Mouse (Mus musculus) neural tube, postnatal 0 days (tissue): Measurements from ENCODE around the gene Ttc32. TPM values are rescaled to one million over a fixed set of nuclear protein-coding genes. Genes with fewer than 3 reads are reported as not detected.

Source experiments
- polyA plus RNA-seq: library from polyadenylated mRNA; unstranded; fragments of >200 nt; fragmentation: Nextera tagmentation; extraction: Ambion mirVana; gene quantifications from 2 replicates; pipeline ENCODE4 v1.2.1, GENCODE M21; 2015

The Ttc32 gene
- 8.6 and 8.7 TPM in 2 replicates for polyA plus RNA-seq

GRCm38 (mm10) chr12:9029888-9030723, at the start of gene Ttc32:
TSS of gene Ttc32 (plus strand) at chr12:9029997.

Other genes with a start within 250 kb of the Ttc32 start
- gene Laptm4a, start 108.3 kb upstream of the Ttc32 start, polyA plus RNA-seq: 255 and 293 TPM in 2 replicates
- gene Matn3, start 82.1 kb upstream of the Ttc32 start, polyA plus RNA-seq: 0.27 and 0.43 TPM in 2 replicates
- 16.4 and 18.2 TPM in 2 replicates for gene Wdr35, start 56.1 kb upstream of the Ttc32 start, polyA plus RNA-seq